Mouse (Mus musculus) lung, postnatal 0 days (tissue): ENCODE measurements around the gene Cd300lf. TPM values are rescaled to one million over a fixed set of nuclear protein-coding genes. Genes with fewer than 3 reads are reported as not detected.

ENCODE experiments used
- ATAC-seq: fragments of 200-750 bp; cut with Nextera tagmentation; 2 replicates; pipeline ENCODE4 v1.8.0; 2017; ENCODE audit warnings: moderate library complexity
- DNase-seq: peaks from one replicate; pipeline ENCODE4 v3.0.0-alpha.2; 2016; ENCODE audit warnings: low spot score
- H3K27ac ChIP-seq: fragments of 300-500 bp; sonication (generic); 2 replicates; pipeline ENCODE4 v1.5.1; 2014; ENCODE audit warnings: antibody characterized with exemption, mild to moderate bottlenecking, low read length, mixed read lengths
- H3K27me3 ChIP-seq: fragments of 300-500 bp; sonication (generic); replicated peaks from 2 replicates; pipeline ENCODE4 v1.6.1; 2014; ENCODE audit warnings: low read length, mixed read lengths; ENCODE audit not compliant: insufficient read depth
- H3K36me3 ChIP-seq: fragments of 300-500 bp; sonication (generic); 2 replicates; pipeline ENCODE4 v1.6.1; 2014; ENCODE audit warnings: low read length, mixed read lengths; ENCODE audit not compliant: insufficient read depth
- H3K4me1 ChIP-seq: fragments of 300-500 bp; sonication (generic); 2 replicates; pipeline ENCODE4 v1.6.1; 2014; ENCODE audit warnings: antibody characterized with exemption, low read depth, low read length, mixed read lengths; ENCODE audit not compliant: insufficient read depth
- H3K4me2 ChIP-seq: fragments of 300-500 bp; sonication (generic); replicated peaks from 2 replicates; pipeline ENCODE4 v1.6.1; 2014; ENCODE audit warnings: low read depth, mild to moderate bottlenecking, low read length, moderate library complexity, mixed read lengths
- H3K4me3 ChIP-seq: fragments of 300-500 bp; sonication (generic); 2 replicates; pipeline ENCODE4 v1.5.1; 2014; ENCODE audit warnings: low read depth, low read length
- H3K9ac ChIP-seq: fragments of 300-500 bp; sonication (generic); replicated peaks from 2 replicates; pipeline ENCODE4 v1.6.1; 2014; ENCODE audit warnings: low read depth, mild to moderate bottlenecking
- H3K9me3 ChIP-seq: fragments of 300-500 bp; sonication (generic); 2 replicates; pipeline ENCODE4 v1.6.1; 2016; ENCODE audit warnings: low read length, mixed read lengths
- CTCF ChIP-seq: IDR thresholded peaks from 2 replicates; pipeline ENCODE4 v1.5.1; 2016; ENCODE audit warnings: antibody characterized with exemption, mild to moderate bottlenecking
- EP300 ChIP-seq: IDR thresholded peaks from 2 replicates; pipeline ENCODE4 v1.6.1; 2016; ENCODE audit warnings: antibody characterized with exemption, mild to moderate bottlenecking, control low read depth
- WGBS: fragments of 180-500 bp; shearing (Covaris S2); extraction: QIAGEN DNeasy Blood & Tissue Kit; methylation state at CpG from one replicate; pipeline ENCODE4 v1.1.7; 2014; 5-methylcytosine and 5-hydroxymethylcytosine counted together
- polyA plus RNA-seq: library from polyadenylated mRNA; unstranded; fragments of >200 nt; fragmentation: Nextera tagmentation; extraction: Ambion mirVana; gene quantifications from 2 replicates; pipeline ENCODE4 v1.2.1, GENCODE M21; 2015

Gene Cd300lf
- 12.7 and 13.1 TPM in 2 replicates for polyA plus RNA-seq

DNA sequence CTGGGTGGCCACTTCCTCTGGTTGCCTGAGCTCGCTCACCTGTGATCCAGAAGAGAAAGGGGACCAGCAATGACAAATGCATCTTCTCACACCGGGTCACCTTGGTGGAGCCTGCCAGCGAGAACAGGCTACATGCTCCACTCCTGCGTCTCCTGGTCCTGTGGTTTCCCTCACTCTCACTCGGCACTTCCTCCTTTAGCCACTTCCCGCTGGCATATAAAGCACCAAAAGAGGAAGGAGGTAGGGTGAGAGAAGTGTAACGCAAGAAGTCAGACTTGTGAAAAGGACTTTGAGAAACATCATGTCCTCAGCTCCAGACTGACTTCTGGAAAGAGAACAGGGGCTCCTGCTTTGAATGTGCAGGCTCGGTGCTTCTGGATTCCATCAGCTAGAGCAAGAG lies at the start of gene Cd300lf:
Gene Cd300lf (minus strand): TSS at position 193 of the 400 bp plus-strand sequence.
- no peaks in the 10 kb centered on the region for H3K36me3 ChIP-seq
- no peak within 1 kb of the TSS; the same call in 1 of the 2 replicates for H3K4me3 ChIP-seq
- DNase-seq (peak; percentile 52), ATAC-seq (peak; percentile 49; the same call in 1 of the 2 replicates)
- no peaks in the 10 kb centered on the region for H3K4me1 ChIP-seq
- WGBS: 73% methylated on average over 8 of the region's 8 CpGs
- no peak within 1 kb of the TSS for H3K4me2 ChIP-seq
- no peak within 1 kb of the TSS for H3K9ac ChIP-seq
- H3K9me3 ChIP-seq: no peaks in the 10 kb centered on the region
- H3K27ac ChIP-seq: 0 out of 2 replicates have a peak within 1 kb of the TSS, but pooled peaks have one; percentile 38
- H3K27me3 ChIP-seq: no peaks in the 10 kb centered on the region
- TF ChIP-seq CTCF (no peak), EP300 (no peak)

- no peaks in the 10 kb centered on the region for H3K36me3 ChIP-seq
- peak; percentile 78 for DNase-seq
Observed at GRCm38 (mm10) chr11:115181913-115182638, 48.3 kb upstream of the Cd300lf start.

GRCm38 (mm10) chr11:115179881-115180280 lies 46.1 kb upstream of the Cd300lf start:
- Histone ChIP-seq H3K4me3 (no peak overlapping the region), H3K4me2 (no peak overlapping the region), H3K9me3 (no peaks in the 10 kb centered on the region), H3K36me3 (no peaks in the 10 kb centered on the region), H3K27ac (no peak overlapping the region), H3K9ac (no peak overlapping the region), H3K4me1 (peaks cover 6% of the 10 kb centered on the region; the same call in 1 of the 2 replicates), H3K27me3 (no peaks in the 10 kb centered on the region)
- 76% methylated on average over 6 of the region's 6 CpGs for WGBS
- DNase-seq: no peak
- no peak for ATAC-seq
- no peak for TF ChIP-seq EP300
- no peak for TF ChIP-seq CTCF

More at GRCm38 (mm10) chr11:115181913-115182638, 48.3 kb upstream of the Cd300lf start:
- Histone ChIP-seq H3K27me3 (no peaks in the 10 kb centered on the region), H3K4me1 (peaks cover 6% of the 10 kb centered on the region; the same call in 1 of the 2 replicates), H3K9me3 (no peaks in the 10 kb centered on the region), H3K27ac (no peak overlapping the region), H3K4me2 (no peak overlapping the region), H3K4me3 (no peak overlapping the region), H3K9ac (no peak overlapping the region)
- TF ChIP-seq EP300: no peak
- peak; percentile 96 for TF ChIP-seq CTCF
- ATAC-seq: no peak
- WGBS: 18% methylated on average over 12 of the region's 12 CpGs

DNA sequence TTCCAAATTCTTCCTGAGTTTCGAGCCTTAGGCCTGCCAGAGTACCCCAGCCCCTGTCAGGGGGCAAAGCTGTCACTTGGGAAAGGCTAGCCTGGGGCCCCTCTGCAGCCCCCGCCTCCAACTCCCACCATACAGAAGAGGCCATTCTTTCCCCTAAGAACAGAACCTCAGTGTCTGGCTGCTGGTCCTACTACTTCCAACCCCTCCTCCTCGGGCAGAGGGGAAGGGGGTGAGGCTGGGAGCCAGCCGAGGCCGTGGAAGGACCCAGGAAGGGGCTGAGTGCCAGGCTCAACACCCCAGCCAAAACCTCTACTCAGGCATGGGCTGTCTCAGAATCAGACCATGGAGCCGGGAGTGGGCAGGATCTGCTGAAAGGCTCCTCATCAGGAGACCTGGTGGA lies 45.4 kb upstream of the Cd300lf start:
- no peak overlapping the region for H3K9ac ChIP-seq
- H3K27me3 ChIP-seq: no peaks in the 10 kb centered on the region
- ATAC-seq: no peak

GRCm38 (mm10) chr11:115178766-115179165 lies 45.0 kb upstream of the Cd300lf start:
- 66% methylated on average over 2 of the region's 2 CpGs for WGBS
- no peak overlapping the region for H3K4me2 ChIP-seq
- no peak overlapping the region for H3K9ac ChIP-seq
- H3K36me3 ChIP-seq: no peaks in the 10 kb centered on the region
- no peak overlapping the region for H3K27ac ChIP-seq
- H3K4me1 ChIP-seq: peaks cover 6% of the 10 kb centered on the region
- no peak for TF ChIP-seq EP300
- DNase-seq (no peak), ATAC-seq (no peak)
- no peaks in the 10 kb centered on the region for H3K27me3 ChIP-seq
- H3K4me3 ChIP-seq: no peak overlapping the region
- H3K9me3 ChIP-seq: no peaks in the 10 kb centered on the region

More for the DNA sequence above, 45.4 kb upstream of the Cd300lf start:
- no peak overlapping the region for H3K4me2 ChIP-seq
- H3K4me1 ChIP-seq: peaks cover 6% of the 10 kb centered on the region; the same call in 1 of the 2 replicates
- no peaks in the 10 kb centered on the region for H3K36me3 ChIP-seq
- H3K9me3 ChIP-seq: no peaks in the 10 kb centered on the region
- H3K4me3 ChIP-seq: no peak overlapping the region
- H3K27ac ChIP-seq: no peak overlapping the region
- DNase-seq: no peak
- 53% methylated on average over 6 of the region's 6 CpGs for WGBS
- TF ChIP-seq CTCF (no peak), EP300 (no peak)

DNA sequence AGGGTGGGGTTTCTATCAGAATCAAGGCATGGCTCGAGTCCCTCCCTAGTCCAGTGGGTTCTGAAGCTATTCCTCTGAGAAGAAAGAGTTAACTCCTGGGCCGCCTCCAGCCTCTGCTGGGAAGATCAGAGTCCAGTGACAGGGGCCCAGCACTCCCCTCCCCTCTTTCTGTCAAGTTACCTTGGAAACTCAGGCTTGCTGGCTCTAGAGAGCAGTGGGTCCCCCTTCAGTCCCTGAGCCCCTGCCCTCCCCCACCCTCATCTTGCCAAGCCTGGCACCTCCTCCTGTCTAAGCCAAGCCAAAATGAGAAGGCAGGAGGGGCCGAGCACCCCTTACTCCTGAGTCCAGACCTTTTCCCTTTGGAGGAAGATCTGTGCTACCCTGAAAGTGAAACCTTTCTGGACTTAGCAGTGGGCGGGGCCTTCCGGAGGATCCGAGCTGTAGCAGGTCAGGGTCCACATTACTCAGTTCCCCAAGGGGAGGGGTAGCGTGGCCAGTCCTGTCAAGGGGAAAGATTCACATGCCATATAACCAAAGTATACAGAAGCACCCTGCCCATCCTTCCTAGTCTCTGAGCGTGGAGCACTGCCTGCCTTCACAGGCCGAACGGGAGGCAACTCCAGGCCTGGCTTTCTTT lies 43.9 kb upstream of the Cd300lf start:
- Histone ChIP-seq H3K27ac (no peak overlapping the region), H3K4me3 (no peak overlapping the region), H3K4me1 (peaks cover 10% of the 10 kb centered on the region), H3K36me3 (no peaks in the 10 kb centered on the region), H3K9me3 (no peaks in the 10 kb centered on the region), H3K4me2 (peak overlapping the region; percentile 32; the same call in 1 of the 2 replicates), H3K9ac (no peak overlapping the region), H3K27me3 (no peaks in the 10 kb centered on the region)
- WGBS: 31% methylated on average over 10 of the region's 10 CpGs
- ATAC-seq (no peak), DNase-seq (no peak)
- TF ChIP-seq CTCF: no peak
- TF ChIP-seq EP300: no peak
